Mouse (Mus musculus) B cell, adult 2 months (primary cell): ENCODE results near the gene Notch4.

Experiments
- DNase-seq, 2 experiments: peaks; one replicate each; pipeline ENCODE4 v3.0.0; 2022

Notch4 gene

GRCm38 (mm10) chr17:34627943-34628643, 64.0 kb downstream of the Notch4 start, which contains the start of gene Ppt2:
Gene Ppt2 (minus strand): TSS chr17:34628510.
- peak in 1 of 2 experiments; percentile 23 for DNase-seq

GRCm38 (mm10) chr17:34628644-34628967, 64.5 kb downstream of the Notch4 start:
- no peak for DNase-seq

GRCm38 (mm10) chr17:34629221-34629751, 65.2 kb downstream of the Notch4 start, which contains the start of gene Prrt1:
Gene Prrt1 (plus strand): TSS chr17:34629533.
- DNase-seq = no peak

GRCm38 (mm10) chr17:34629796-34630603, 65.9 kb downstream of the Notch4 start:
- DNase-seq = peak; percentile 27 to 36

- peak in 1 of 2 experiments; percentile 24 for DNase-seq
Measured at GRCm38 (mm10) chr17:34630761-34631301, 66.8 kb downstream of the Notch4 start.

GRCm38 (mm10) chr17:34631647-34632046, 67.6 kb downstream of the Notch4 start:
- no peak for DNase-seq

DNA sequence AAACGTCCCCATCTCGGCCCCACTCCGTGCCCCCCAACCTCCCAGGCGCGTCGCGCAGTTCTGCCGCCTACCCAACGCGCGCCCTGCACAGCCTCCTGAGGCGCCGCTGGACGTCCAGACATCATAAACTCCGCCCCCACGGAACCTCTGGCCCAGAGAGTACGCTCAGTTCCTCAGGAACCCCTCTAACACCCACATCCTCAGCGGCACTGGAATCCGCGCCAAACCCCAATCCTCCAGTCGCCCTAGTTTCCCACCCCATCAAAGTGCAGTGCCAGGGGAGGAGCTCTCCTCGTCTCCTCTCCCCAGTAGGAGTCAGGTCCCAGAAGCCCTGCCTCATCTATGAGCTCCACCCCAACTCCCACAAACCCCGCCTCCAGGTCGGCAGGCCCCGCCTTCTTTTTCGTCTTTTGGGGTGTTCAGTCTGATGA, 68.2 kb downstream of the Notch4 start:
- DNase-seq = peak; percentile 74 to 75

GRCm38 (mm10) chr17:34635671-34636070, 71.6 kb downstream of the Notch4 start:
- DNase-seq = no peak

- no peak for DNase-seq
Measured at GRCm38 (mm10) chr17:34637459-34637858, 73.4 kb downstream of the Notch4 start.
